Mouse (Mus musculus): ENCODE results near the gene Umps.

Umps gene

GRCm38 (mm10) chr16:33954793-33955192 is 12.0 kb downstream of the Umps start:
- DNase-seq (ENCODE audit: low read depth, low spot score): no peak

DNA sequence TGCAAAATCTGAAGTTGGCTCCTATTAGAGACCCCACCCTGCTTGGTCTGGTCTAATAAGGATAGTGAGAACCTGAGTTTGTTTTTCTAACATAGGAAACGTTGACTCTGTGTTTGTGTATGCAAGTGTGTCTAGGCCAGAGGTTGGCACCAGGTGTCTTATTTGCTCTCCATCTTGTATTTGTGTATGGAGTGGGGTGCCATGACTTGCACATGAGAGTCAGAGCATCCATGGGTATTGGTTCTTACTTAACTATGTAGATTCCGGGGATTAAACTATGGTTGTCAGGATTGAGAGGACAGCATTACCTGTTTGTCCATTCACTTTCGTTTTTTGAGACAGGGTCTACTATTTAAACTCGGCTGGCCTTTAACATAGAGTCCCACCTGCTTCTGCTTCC is 13.8 kb downstream of the Umps start:
- no peak for DNase-seq (ENCODE audit: low read depth, low spot score)

- peak; percentile 20 for DNase-seq (ENCODE audit: low read depth, low spot score)
These were observed 16.0 kb downstream of the Umps start for GRCm38 (mm10) chr16:33950830-33951229.

- DNase-seq (ENCODE audit: low read depth, low spot score): no peak
These were observed 16.5 kb downstream of the Umps start for GRCm38 (mm10) chr16:33950386-33950785.

- DNase-seq (ENCODE audit: low read depth, low spot score): no peak
These were observed 18.9 kb downstream of the Umps start for GRCm38 (mm10) chr16:33947664-33948571.

- no peak for DNase-seq (ENCODE audit: low read depth, low spot score)
These were observed 20.8 kb downstream of the Umps start for GRCm38 (mm10) chr16:33946021-33946420.

- no peak for DNase-seq (ENCODE audit: low read depth, low spot score)
These were observed 22.1 kb downstream of the Umps start for GRCm38 (mm10) chr16:33944772-33945171.

DNA sequence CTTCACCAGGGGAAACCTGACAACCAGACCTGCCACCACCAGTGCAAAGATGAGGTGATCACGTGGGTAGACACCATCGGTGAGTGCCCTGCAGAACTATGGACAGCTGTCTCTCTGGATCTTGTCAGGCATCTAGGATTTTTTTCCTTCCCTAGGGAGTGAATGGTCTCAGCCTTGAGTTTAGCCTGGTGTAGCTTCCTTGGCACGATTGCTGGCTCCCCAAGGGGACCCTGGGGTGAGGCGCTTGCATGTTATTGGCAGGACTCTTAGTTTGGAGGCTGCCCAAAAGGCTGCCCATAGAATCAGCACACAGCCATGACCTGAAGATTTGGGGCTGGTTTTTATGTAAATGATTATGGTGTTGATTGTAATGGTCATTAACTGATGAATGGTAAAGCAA is 22.7 kb downstream of the Umps start:
- no peak for DNase-seq (ENCODE audit: low read depth, low spot score)

DNA sequence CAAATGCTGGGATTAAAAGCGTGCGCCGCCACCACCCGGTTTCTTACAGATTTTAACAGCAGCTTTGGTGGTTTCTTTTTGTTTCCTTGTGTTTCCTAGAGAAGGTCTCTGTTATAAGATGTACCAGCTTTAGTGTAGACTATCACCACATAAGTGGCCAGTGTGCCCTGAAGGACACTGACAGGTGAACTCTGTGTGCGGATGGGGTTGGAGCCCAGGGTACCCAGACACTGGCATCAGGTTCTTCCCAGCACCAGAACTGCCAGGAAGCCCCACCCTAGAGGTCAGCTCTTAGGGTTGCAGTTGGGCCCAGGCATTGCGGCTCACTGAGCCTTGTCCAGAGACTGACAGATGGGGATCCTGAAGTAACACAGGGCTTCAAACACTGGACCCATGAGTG is 23.4 kb downstream of the Umps start:
- no peak for DNase-seq (ENCODE audit: low read depth, low spot score)

- no peak for DNase-seq (ENCODE audit: low read depth, low spot score)
These were observed 24.5 kb downstream of the Umps start for GRCm38 (mm10) chr16:33942341-33942740.

DNA sequence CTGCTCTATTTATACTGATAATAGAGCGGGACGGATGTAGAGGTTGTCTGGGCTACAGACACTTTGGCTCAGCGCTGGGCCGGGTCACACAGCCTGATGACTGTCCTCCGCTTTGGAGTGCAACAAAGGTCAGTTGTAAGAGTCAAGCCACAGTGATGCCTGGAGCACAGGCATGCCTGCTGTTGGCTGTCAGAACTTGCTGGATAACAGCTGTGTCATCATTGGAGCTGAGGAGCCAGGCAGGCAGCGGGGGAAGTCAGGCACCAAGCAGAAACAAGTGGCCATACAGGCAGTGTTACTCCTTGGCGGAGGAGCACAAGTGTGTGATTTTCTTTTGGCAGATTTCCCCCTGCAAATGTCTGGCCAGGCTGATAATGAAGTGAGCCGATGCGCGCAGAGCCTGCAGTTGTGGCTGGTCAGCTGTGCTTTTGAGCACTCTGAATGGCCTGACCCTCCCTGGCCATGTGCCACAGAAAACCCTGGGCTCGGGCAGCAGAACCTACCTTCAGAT is 25.5 kb downstream of the Umps start:
- DNase-seq (ENCODE audit: low read depth, low spot score): no peak

DNA sequence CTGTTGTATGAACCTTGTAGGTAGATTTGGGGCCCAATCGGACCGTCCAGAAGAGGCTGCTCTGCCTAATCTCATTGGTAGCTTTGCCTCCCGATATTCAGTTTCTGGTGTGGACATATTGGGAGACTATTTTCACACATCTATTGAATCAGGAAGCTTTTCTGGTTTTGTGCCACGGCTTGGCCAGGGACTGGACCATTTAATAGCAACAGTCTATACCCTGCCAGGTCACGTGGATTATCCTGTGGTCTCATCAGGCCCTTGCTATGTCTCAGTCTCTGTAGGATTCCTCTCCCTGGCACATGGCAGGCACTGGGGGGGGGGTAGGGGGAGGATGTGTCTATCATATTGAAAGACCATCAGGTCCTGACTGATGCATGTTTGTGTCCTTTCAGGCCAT is 26.7 kb downstream of the Umps start:
- no peak for DNase-seq (ENCODE audit: low read depth, low spot score)

- no peak for DNase-seq (ENCODE audit: low read depth, low spot score)
These were observed 27.2 kb downstream of the Umps start for GRCm38 (mm10) chr16:33939636-33940035.

GRCm38 (mm10) chr16:33939133-33939531 is 27.7 kb downstream of the Umps start:
- no peak for DNase-seq (ENCODE audit: low read depth, low spot score)

DNA sequence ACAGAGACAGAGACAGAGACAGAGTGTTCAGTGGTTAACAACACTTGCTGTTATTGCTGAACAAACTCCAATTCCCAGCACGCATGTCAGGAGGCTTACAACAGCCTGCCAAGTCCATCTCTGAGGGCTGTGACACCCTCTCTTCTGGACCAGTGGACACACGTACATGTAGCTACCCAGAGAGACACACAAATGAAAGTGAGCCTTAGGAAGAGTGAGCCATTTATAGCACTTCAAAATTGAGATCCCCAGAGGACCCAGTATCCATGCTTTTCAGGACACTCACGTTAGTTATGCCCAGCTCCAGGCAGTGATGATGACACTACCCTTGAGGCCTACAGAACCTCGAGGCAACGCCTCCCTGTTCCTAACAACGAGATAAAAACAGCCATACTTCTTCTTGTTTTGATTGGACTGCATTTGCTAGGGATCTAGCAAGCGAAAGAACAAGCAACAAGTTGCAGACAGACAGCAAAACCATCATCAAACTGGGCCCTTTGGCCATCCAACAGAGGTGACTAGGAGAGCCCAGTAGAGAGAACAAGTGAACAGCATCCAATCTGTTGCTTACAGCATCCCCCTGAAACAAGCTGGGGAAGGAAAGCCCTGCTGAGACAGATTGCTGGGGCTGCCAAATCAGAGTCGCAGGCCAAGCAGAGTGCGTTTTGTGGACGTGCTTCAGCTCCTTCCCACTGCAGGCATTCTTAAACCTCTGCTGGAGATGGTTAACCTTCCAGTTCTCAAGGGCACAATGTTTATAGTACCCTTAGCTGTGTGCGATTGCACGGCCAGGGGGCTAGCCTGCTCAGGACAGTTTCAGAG is 28.3 kb downstream of the Umps start:
- no peak for DNase-seq (ENCODE audit: low read depth, low spot score)

GRCm38 (mm10) chr16:33937567-33937966 is 29.3 kb downstream of the Umps start:
- DNase-seq (ENCODE audit: low read depth, low spot score): no peak

DNA sequence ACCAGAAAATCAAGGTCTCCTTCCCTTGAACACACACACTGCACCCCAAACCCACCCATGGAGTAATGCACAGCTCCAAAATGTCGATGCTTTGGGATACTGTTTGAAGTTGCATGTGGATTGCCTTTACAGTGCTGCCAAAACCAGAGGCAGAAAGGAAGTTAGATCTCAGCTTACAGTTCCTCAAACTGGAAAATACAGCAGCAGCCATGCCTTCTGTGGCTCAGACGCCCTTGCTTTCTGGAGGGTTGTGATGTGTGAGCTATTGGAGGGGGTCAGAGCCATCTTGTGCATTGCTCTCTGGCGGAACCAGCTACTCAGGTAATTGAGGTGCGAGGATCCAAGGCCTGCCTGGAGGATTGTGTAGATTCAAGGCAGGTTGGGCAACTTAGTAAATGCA is 30.0 kb downstream of the Umps start:
- no peak for DNase-seq (ENCODE audit: low read depth, low spot score)

DNA sequence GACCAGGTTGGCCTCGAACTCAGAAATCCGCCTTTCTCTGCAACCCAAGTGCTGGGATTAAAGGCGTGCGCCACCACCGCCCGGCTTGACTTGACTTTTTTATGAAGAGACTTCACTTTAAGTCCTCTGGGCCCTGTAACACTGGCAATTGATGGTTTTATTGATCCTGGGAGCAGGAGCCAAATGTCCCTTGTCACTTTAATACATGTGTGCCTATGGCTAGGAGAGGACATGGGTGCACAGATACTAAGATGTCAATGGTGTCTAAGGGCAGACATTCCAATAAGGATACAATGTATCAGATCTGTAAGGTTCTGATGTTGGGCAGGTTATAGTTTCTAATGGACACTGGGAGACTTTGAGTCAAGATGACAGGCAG is 31.4 kb downstream of the Umps start:
- no peak for DNase-seq (ENCODE audit: low read depth, low spot score)

- no peak for DNase-seq (ENCODE audit: low read depth, low spot score)
These were observed 32.0 kb downstream of the Umps start for GRCm38 (mm10) chr16:33934701-33935406.

- DNase-seq (ENCODE audit: low read depth, low spot score): no peak
These were observed 33.4 kb downstream of the Umps start for GRCm38 (mm10) chr16:33933411-33933810.

- no peak for DNase-seq (ENCODE audit: low read depth, low spot score)
These were observed 34.7 kb downstream of the Umps start for GRCm38 (mm10) chr16:33932126-33932525.

- DNase-seq (ENCODE audit: low read depth, low spot score): no peak
These were observed 35.2 kb downstream of the Umps start for GRCm38 (mm10) chr16:33931682-33932081.
